In genomic region chr7:99188630-99189029, GRCm38 (mm10) we compare ENCODE assay signal across 20 mouse cellular contexts. TPM values are rescaled to one million over a fixed set of nuclear protein-coding genes. Genes with fewer than 3 reads are reported as not detected.
DNase-seq lines count a peak whose midpoint lies in the region; ATAC-seq and TF ChIP-seq lines count a peak whose summit lies in the region.
"Had no signal": no experiment of that assay in that cellular context is flagged by ENCODE, and none has a peak within 500 bp of the region (broad histone marks: within the 10 kb centered on the region; RNA-seq: fewer than 3 reads in every experiment).

No protein-coding gene starts in this region.

- no peak for TF ChIP-seq CTCF in bone marrow, adult 2 months (IDR thresholded peaks at IDR 0.05; ENCODE audit: control insufficient read depth, insufficient read depth, low read length)
- TF ChIP-seq CTCF in liver, embryonic 14.5 days (IDR thresholded peaks at IDR 0.05; ENCODE audit: low read depth): no peak

- no peaks in the 10 kb centered on the region for H3K9me3 ChIP-seq in midbrain, embryonic 11.5 days (ENCODE audit: control insufficient read depth, low read length)
- no peaks in the 10 kb centered on the region for H3K9me3 ChIP-seq in midbrain, embryonic 16.5 days (replicated peaks; ENCODE audit: control insufficient read depth, low read length, poor library complexity, severe bottlenecking)
- H3K9me3 ChIP-seq in liver, embryonic 14.5 days (ENCODE audit: control insufficient read depth, low read length): no peaks in the 10 kb centered on the region
- H3K9me3 ChIP-seq: embryonic facial prominence, embryonic 15.5 days; forebrain, embryonic 10.5 days; heart, embryonic 13.5 days; limb, embryonic 12.5 days; lung, embryonic 15.5 days had no signal

- no peak overlapping the region for H3K9ac ChIP-seq in midbrain, embryonic 11.5 days (ENCODE audit: low read length)
- H3K9ac ChIP-seq in midbrain, embryonic 16.5 days (ENCODE audit: low read depth, low read length): no peak overlapping the region
- no peak overlapping the region for H3K9ac ChIP-seq in liver, embryonic 14.5 days (replicated peaks)
- H3K9ac ChIP-seq: embryonic facial prominence, embryonic 15.5 days; heart, embryonic 13.5 days; hindbrain, embryonic 14.5 days; limb, embryonic 12.5 days; lung, embryonic 15.5 days had no signal

- H3K27ac ChIP-seq in midbrain, embryonic 11.5 days (ENCODE audit: low read depth, low read length): no peak overlapping the region
- H3K27ac ChIP-seq in midbrain, embryonic 16.5 days (ENCODE audit: low read length): no peak overlapping the region
- H3K27ac ChIP-seq in bone marrow, adult 2 months (ENCODE audit: control insufficient read depth, insufficient read depth, low read depth, low read length, poor library complexity): peak overlapping the region; percentile 57
- no peak overlapping the region for H3K27ac ChIP-seq in liver, embryonic 14.5 days
- H3K27ac ChIP-seq: embryonic facial prominence, embryonic 15.5 days; forebrain, embryonic 10.5 days; heart, embryonic 13.5 days; hindbrain, embryonic 14.5 days; limb, embryonic 12.5 days; lung, embryonic 15.5 days had no signal

- no peak overlapping the region for H3K4me2 ChIP-seq in midbrain, embryonic 11.5 days
- H3K4me2 ChIP-seq in midbrain, embryonic 16.5 days (ENCODE audit: low read length): no peak overlapping the region
- H3K4me2 ChIP-seq in liver, embryonic 14.5 days (ENCODE audit: low read depth): no peak overlapping the region
- H3K4me2 ChIP-seq: embryonic facial prominence, embryonic 15.5 days; heart, embryonic 13.5 days; hindbrain, embryonic 14.5 days; limb, embryonic 12.5 days; lung, embryonic 15.5 days had no signal

- no peak overlapping the region for H3K4me3 ChIP-seq in midbrain, embryonic 11.5 days (ENCODE audit: low read depth, low read length)
- no peak overlapping the region for H3K4me3 ChIP-seq in midbrain, embryonic 16.5 days (ENCODE audit: low read depth, low read length)
- H3K4me3 ChIP-seq in bone marrow, adult 2 months (replicated peaks; ENCODE audit: control insufficient read depth, low read depth, low read length): no peak overlapping the region
- H3K4me3 ChIP-seq in liver, embryonic 14.5 days (ENCODE audit: insufficient read depth in 1 of 2, low read depth in 2 of 2, low read length in 2 of 2): no peak overlapping the region
- H3K4me3 ChIP-seq: embryonic facial prominence, embryonic 15.5 days; forebrain, embryonic 10.5 days; heart, embryonic 13.5 days; limb, embryonic 12.5 days; lung, embryonic 15.5 days had no signal

- H3K27me3 ChIP-seq in midbrain, embryonic 11.5 days (ENCODE audit: control insufficient read depth, insufficient read depth, low read length): peaks cover 6% of the 10 kb centered on the region; the same call in 1 of the 2 replicates
- H3K27me3 ChIP-seq in midbrain, embryonic 16.5 days (ENCODE audit: control insufficient read depth, insufficient read depth, low read depth, low read length): no peaks in the 10 kb centered on the region
- H3K27me3 ChIP-seq in liver, embryonic 14.5 days (ENCODE audit: control insufficient read depth, insufficient read depth, low read length): no peaks in the 10 kb centered on the region; the same call in 1 of the 2 replicates
- H3K27me3 ChIP-seq: embryonic facial prominence, embryonic 15.5 days; lung, embryonic 15.5 days had no signal

- H3K4me1 ChIP-seq in midbrain, embryonic 11.5 days (ENCODE audit: control insufficient read depth, insufficient read depth, low read length): no peaks in the 10 kb centered on the region
- H3K4me1 ChIP-seq in midbrain, embryonic 16.5 days (ENCODE audit: control insufficient read depth, insufficient read depth, low read length): no peaks in the 10 kb centered on the region
- H3K4me1 ChIP-seq in bone marrow, adult 2 months (ENCODE audit: control insufficient read depth, insufficient read depth, low read length): peaks cover 10% of the 10 kb centered on the region; the same call in 1 of the 2 replicates
- H3K4me1 ChIP-seq in liver, embryonic 14.5 days (replicated peaks; ENCODE audit: control insufficient read depth in 2 of 2, insufficient read depth in 2 of 2, low read length in 1 of 2): peaks cover 0 to 22% of the 10 kb centered on the region in 2 experiments; a peak in 3 of 4 replicates
- H3K4me1 ChIP-seq: heart, embryonic 13.5 days had no signal

- ATAC-seq in midbrain, embryonic 11.5 days (ENCODE audit: low FRiP score): no peak
- ATAC-seq in midbrain, embryonic 16.5 days: no peak
- peak; percentile 13; the same call in 1 of the 2 replicates for ATAC-seq in liver, embryonic 14.5 days (ENCODE audit: insufficient read depth)
- ATAC-seq: activated CD4-positive, CD25-positive, alpha-beta regulatory T cell, adult 4 months had no signal

- 82% methylated on average over 6 of the region's 6 CpGs for WGBS in midbrain, embryonic 11.5 days
- WGBS in midbrain, embryonic 16.5 days: 76% methylated on average over 6 of the region's 6 CpGs
- 46% methylated on average over 6 of the region's 6 CpGs for WGBS in bone marrow, adult 2 months
- WGBS in liver, embryonic 14.5 days (ENCODE audit: insufficient replicate concordance): 45% methylated on average over 6 of the region's 6 CpGs

- no peaks in the 10 kb centered on the region for H3K36me3 ChIP-seq in midbrain, embryonic 11.5 days (ENCODE audit: control insufficient read depth, insufficient read depth, low read length)
- H3K36me3 ChIP-seq in midbrain, embryonic 16.5 days (ENCODE audit: control insufficient read depth, insufficient read depth, low read length): no peaks in the 10 kb centered on the region
- H3K36me3 ChIP-seq in liver, embryonic 14.5 days (replicated peaks; ENCODE audit: control insufficient read depth, insufficient read depth, low read depth): no peaks in the 10 kb centered on the region
- H3K36me3 ChIP-seq: embryonic facial prominence, embryonic 15.5 days; forebrain, embryonic 10.5 days; heart, embryonic 13.5 days; limb, embryonic 12.5 days; lung, embryonic 15.5 days had no signal

- DNase-seq in midbrain, embryonic 11.5 days (ENCODE audit: low spot score, missing footprints): peak; percentile 12
- DNase-seq in liver, embryonic 14.5 days (ENCODE audit: low read depth in 3 of 3, low spot score in 3 of 3): no peak
- no peak for DNase-seq in Muller cell, postnatal 12 days (ENCODE audit: inconsistent ontology term)
- no peak for DNase-seq in urinary bladder, postnatal 10 days (ENCODE audit: low spot score)
- DNase-seq in kidney, postnatal 25 days: no peak
- DNase-seq: cerebellum, adult 2 months; cerebellum, postnatal 36 days; heart, adult 11 months; kidney, adult 9 months; kidney, postnatal 36 days; thymus, postnatal 14 days had no signal

- no peak for TF ChIP-seq POLR2A in bone marrow, adult 2 months (IDR thresholded peaks at IDR 0.05; ENCODE audit: borderline replicate concordance, control insufficient read depth, low read depth, low read length)

- no peak for TF ChIP-seq EP300 in liver, embryonic 14.5 days (IDR thresholded peaks at IDR 0.05; ENCODE audit: low read depth)

RNA-seq across cellular contexts. Expression of gene Dgat2, which starts 6.1 kb away (rescaled TPM):
- 8.7 and 9.8 TPM in 2 replicates for polyA plus RNA-seq in midbrain, embryonic 11.5 days (2014; fragmentation: Nextera tagmentation; extraction: Ambion mirVana)
- polyA plus RNA-seq in midbrain, embryonic 16.5 days (2015; fragmentation: Nextera tagmentation; extraction: Ambion mirVana): 22.0 and 24.0 TPM in 2 replicates
- polyA plus RNA-seq in bone marrow, adult 2 months (2011; ENCODE audit: insufficient read depth, insufficient read length, low replicate concordance, missing spikeins): 3.8 and 10.9 TPM in 2 replicates
- 44.0 and 50.0 TPM in 2 replicates for polyA plus RNA-seq in liver, embryonic 14.5 days (2012; rRNA removed)
- polyA plus RNA-seq in liver, embryonic 14.5 days (2014; fragmentation: Nextera tagmentation; extraction: Ambion mirVana): 66.8 and 80.0 TPM in 2 replicates

RNA-seq across cellular contexts. Expression of gene Uvrag, which starts 47.7 kb away (rescaled TPM):
- 10.1 and 11.4 TPM in 2 replicates for polyA plus RNA-seq in midbrain, embryonic 11.5 days (2014; fragmentation: Nextera tagmentation; extraction: Ambion mirVana)
- 16.0 and 17.7 TPM in 2 replicates for polyA plus RNA-seq in midbrain, embryonic 16.5 days (2015; fragmentation: Nextera tagmentation; extraction: Ambion mirVana)
- polyA plus RNA-seq in bone marrow, adult 2 months (2011; ENCODE audit: insufficient read depth, insufficient read length, low replicate concordance, missing spikeins): 10.5 and 38.2 TPM in 2 replicates
- 2.4 and 3.9 TPM in 2 replicates for polyA plus RNA-seq in liver, embryonic 14.5 days (2012; rRNA removed)
- 5.7 and 7.4 TPM in 2 replicates for polyA plus RNA-seq in liver, embryonic 14.5 days (2014; fragmentation: Nextera tagmentation; extraction: Ambion mirVana)

RNA-seq across cellular contexts. Expression of gene Mogat2, which starts 49.8 kb away (rescaled TPM):
- 10.1 and 13.0 TPM in 2 replicates for polyA plus RNA-seq in midbrain, embryonic 11.5 days (2014; fragmentation: Nextera tagmentation; extraction: Ambion mirVana)
- polyA plus RNA-seq in midbrain, embryonic 16.5 days (2015; fragmentation: Nextera tagmentation; extraction: Ambion mirVana): 1.1 and 1.2 TPM in 2 replicates
- 1.1 and 5.9 TPM in 2 replicates for polyA plus RNA-seq in bone marrow, adult 2 months (2011; ENCODE audit: insufficient read depth, insufficient read length, low replicate concordance, missing spikeins)
- polyA plus RNA-seq in liver, embryonic 14.5 days (2012; rRNA removed): 13.5 and 15.4 TPM in 2 replicates
- 30.3 and 32.9 TPM in 2 replicates for polyA plus RNA-seq in liver, embryonic 14.5 days (2014; fragmentation: Nextera tagmentation; extraction: Ambion mirVana)
- polyA plus RNA-seq: activated CD4-positive, CD25-positive, alpha-beta regulatory T cell, adult 4 months; cerebellum, adult 2 months had no signal
